Mouse (Mus musculus) liver, embryonic 14.5 days (tissue): ENCODE data around the gene Thrap3. TPM values are rescaled to one million over a fixed set of nuclear protein-coding genes. Genes with fewer than 3 reads are reported as not detected.

Experiments used
- ATAC-seq: fragments of 200-750 bp; cut with Nextera tagmentation; 2 replicates; pipeline ENCODE4 v1.8.0; 2017; ENCODE audit warnings: moderate number of reproducible peaks, mild to moderate bottlenecking, moderate library complexity; ENCODE audit not compliant: insufficient read depth
- DNase-seq, 3 experiments: peaks; one replicate each; pipeline ENCODE4 v3.0.0-alpha.2; 2012 to 2013; ENCODE audit warnings: low read depth in 3 of 3, low spot score in 3 of 3
- H3K27ac ChIP-seq: fragments of 300-500 bp; sonication (generic); 2 replicates; pipeline ENCODE4 v1.5.1; 2014; ENCODE audit warnings: moderate library complexity, mild to moderate bottlenecking, control low read depth, inconsistent platforms
- H3K27me3 ChIP-seq: fragments of 300-500 bp; sonication (generic); 2 replicates; pipeline ENCODE4 v1.6.1; 2014; ENCODE audit warnings: mild to moderate bottlenecking, low read length, moderate library complexity; ENCODE audit not compliant: control insufficient read depth, insufficient read depth
- H3K36me3 ChIP-seq: fragments of 300-500 bp; sonication (generic); replicated peaks from 2 replicates; pipeline ENCODE4 v1.6.1; 2014; ENCODE audit warnings: low read depth; ENCODE audit not compliant: control insufficient read depth, insufficient read depth
- H3K4me1 ChIP-seq, 2 experiments: fragments of 200-500 bp in 1 of 2; fragments of 300-500 bp in 1 of 2; sonication (generic) in 1 of 2; replicated peaks; 2 replicates each; pipeline ENCODE4 v1.6.1; 2012 to 2014; ENCODE audit warnings: antibody characterized with exemption in 1 of 2, inconsistent platforms in 1 of 2, low read length in 1 of 2; ENCODE audit not compliant: control insufficient read depth in 2 of 2, insufficient read depth in 2 of 2
- H3K4me2 ChIP-seq: fragments of 300-500 bp; sonication (generic); 2 replicates; pipeline ENCODE4 v1.6.1; 2014; ENCODE audit warnings: low read depth, mild to moderate bottlenecking, control low read depth, moderate library complexity
- H3K4me3 ChIP-seq, 2 experiments: fragments of 200-500 bp in 1 of 2; fragments of 300-500 bp in 1 of 2; sonication (generic) in 1 of 2; 2 replicates each; pipeline ENCODE4 v1.5.1; 2012 to 2014; ENCODE audit warnings: low read depth in 2 of 2, low read length in 2 of 2, mild to moderate bottlenecking in 2 of 2, control low read depth in 1 of 2, inconsistent platforms in 1 of 2, moderate library complexity in 1 of 2; ENCODE audit not compliant: insufficient read depth in 1 of 2
- H3K9ac ChIP-seq: fragments of 300-500 bp; sonication (generic); replicated peaks from 2 replicates; pipeline ENCODE4 v1.6.1; 2014; ENCODE audit warnings: mild to moderate bottlenecking, control low read depth, moderate library complexity
- H3K9me3 ChIP-seq: fragments of 300-500 bp; sonication (generic); 2 replicates; pipeline ENCODE4 v1.6.1; 2016; ENCODE audit warnings: low read length, mixed read lengths; ENCODE audit not compliant: control insufficient read depth
- CTCF ChIP-seq: IDR thresholded peaks from 2 replicates; pipeline ENCODE4 v1.5.1; 2016; ENCODE audit warnings: antibody characterized with exemption, low read depth, control low read depth
- EP300 ChIP-seq: IDR thresholded peaks from 2 replicates; pipeline ENCODE4 v1.6.1; 2016; ENCODE audit warnings: antibody characterized with exemption, low read depth
- WGBS: fragments of 180-500 bp; shearing (Covaris S2); extraction: QIAGEN DNeasy Blood & Tissue Kit; methylation state at CpG from one replicate; pipeline ENCODE4 v1.1.7; 2014; ENCODE audit not compliant: insufficient replicate concordance; 5-methylcytosine and 5-hydroxymethylcytosine counted together
- polyA plus RNA-seq, 2 experiments: library from polyadenylated mRNA; depleted of rRNA in 1 of 2; stranded (reverse) in 1 of 2; unstranded in 1 of 2; fragments of >200 nt; fragmentation: Nextera tagmentation in 1 of 2; extraction: Ambion mirVana in 1 of 2; gene quantifications; 2 replicates each; pipeline versions ENCODE4 v1.2.1 to v1.2.3; 2012 to 2014

The Thrap3 gene
- polyA plus RNA-seq, 2 experiments = 62.6 to 77.9 TPM

DNA sequence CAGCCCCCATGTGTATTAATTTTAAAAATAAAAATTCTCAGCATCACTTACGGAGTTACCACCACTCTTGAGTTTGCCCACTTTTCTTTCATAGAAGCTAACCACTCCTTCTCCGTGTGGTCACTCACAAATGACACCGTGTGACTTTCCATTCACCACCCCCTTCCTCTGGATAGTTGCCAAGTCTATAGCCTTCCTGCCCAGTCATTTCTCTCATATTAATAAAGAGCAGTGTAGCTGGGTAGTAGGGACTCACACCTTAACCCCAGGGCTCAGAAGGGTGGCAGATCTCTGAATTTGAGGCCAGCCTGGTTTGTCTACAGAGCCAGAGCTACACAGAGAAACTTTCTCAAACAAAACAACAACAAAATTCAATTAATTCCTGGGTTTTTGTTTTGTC is 5.1 kb downstream of the Thrap3 start:
- Histone ChIP-seq H3K4me2 (no peak overlapping the region), H3K9ac (no peak overlapping the region), H3K36me3 (peaks cover 48% of the 10 kb centered on the region), H3K9me3 (no peaks in the 10 kb centered on the region), H3K27ac (no peak overlapping the region), H3K4me3 (no peak overlapping the region), H3K27me3 (no peaks in the 10 kb centered on the region), H3K4me1 (peaks cover 20 to 29% of the 10 kb centered on the region in 2 experiments)
- no peak for ATAC-seq
- no peak for DNase-seq
- no peak for TF ChIP-seq CTCF
- no peak for TF ChIP-seq EP300
- 64% methylated on average over 3 of the region's 3 CpGs for WGBS

DNA sequence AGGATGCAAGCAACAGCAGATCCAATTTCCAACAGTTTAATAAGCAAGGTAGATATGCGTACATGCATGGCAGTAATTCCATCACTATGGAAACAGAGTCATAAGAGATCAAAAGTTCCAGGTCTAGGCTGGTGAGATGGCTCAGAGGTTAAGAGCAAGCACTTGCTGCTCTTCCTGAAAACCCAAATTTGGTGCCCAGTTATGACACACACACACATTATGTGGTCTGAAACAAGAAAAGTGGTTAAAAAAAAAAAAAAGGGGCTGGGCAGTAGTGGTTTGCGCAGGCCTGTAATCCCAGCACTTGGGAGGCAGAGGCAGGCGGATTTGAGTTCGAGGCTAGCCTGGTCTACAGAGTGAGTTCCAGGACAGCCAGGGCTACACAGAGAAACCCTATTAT is 7.6 kb downstream of the Thrap3 start:
- no peak overlapping the region for H3K27ac ChIP-seq
- H3K9me3 ChIP-seq = no peaks in the 10 kb centered on the region
- H3K36me3 ChIP-seq = peaks cover 59% of the 10 kb centered on the region
- no peak overlapping the region for H3K9ac ChIP-seq
- TF ChIP-seq CTCF (no peak), EP300 (no peak)
- DNase-seq (no peak), ATAC-seq (no peak)
- WGBS = 79% methylated on average over 4 of the region's 4 CpGs
- no peaks in the 10 kb centered on the region for H3K27me3 ChIP-seq
- no peak overlapping the region for H3K4me2 ChIP-seq
- no peak overlapping the region for H3K4me3 ChIP-seq
- H3K4me1 ChIP-seq = peaks cover 10 to 19% of the 10 kb centered on the region in 2 experiments

DNA sequence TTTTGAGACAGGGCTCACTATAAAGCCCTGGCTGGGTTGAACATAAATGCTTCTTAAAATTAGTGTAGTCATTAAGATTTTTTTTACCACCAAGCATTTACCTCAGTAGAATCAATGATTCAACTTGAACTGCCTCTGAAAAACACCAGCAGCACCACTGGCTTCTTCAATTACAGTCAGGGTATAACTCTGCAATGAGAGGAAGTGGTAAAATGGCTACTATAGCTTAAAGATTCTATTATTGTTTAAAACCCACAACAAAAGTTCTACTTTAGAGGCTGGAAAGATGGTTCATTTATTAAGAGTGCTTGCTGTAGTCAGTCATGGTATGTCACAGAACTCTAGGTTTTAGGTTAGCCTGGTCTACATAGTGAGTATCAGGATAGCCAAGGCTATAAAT is 8.3 kb downstream of the Thrap3 start:
- Histone ChIP-seq H3K4me2 (no peak overlapping the region), H3K9ac (no peak overlapping the region), H3K27ac (no peak overlapping the region), H3K36me3 (peaks cover 58% of the 10 kb centered on the region), H3K27me3 (no peaks in the 10 kb centered on the region), H3K9me3 (no peaks in the 10 kb centered on the region), H3K4me1 (peaks cover 5 to 12% of the 10 kb centered on the region in 2 experiments; a peak in 3 of 4 replicates), H3K4me3 (no peak overlapping the region)
- no peak for ATAC-seq
- TF ChIP-seq EP300 = no peak
- no peak for TF ChIP-seq CTCF
- DNase-seq = no peak

DNA sequence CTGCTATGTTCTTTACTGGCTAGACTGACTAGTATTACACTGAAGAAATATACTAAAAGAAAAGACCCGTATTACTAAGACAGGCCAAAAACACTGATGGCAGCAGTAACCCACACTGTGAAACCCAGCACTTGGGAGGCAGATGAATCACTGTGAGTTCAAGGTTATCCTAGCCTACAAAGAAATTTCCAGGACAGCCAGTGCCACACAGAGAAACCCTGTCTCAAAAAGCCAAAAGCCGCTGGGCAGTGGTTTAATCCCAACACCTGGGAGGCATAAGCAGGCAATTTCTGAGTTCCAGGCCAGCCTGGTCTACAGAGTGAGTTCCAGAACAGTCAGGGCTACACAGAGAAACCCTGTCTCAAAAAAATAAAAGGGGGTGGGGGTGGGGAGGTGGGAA is 11.9 kb downstream of the Thrap3 start:
- Histone ChIP-seq H3K27ac (no peak overlapping the region), H3K9ac (no peak overlapping the region), H3K4me2 (no peak overlapping the region), H3K27me3 (no peaks in the 10 kb centered on the region), H3K36me3 (peaks cover 70% of the 10 kb centered on the region), H3K4me1 (no peaks in the 10 kb centered on the region), H3K4me3 (no peak overlapping the region), H3K9me3 (no peaks in the 10 kb centered on the region)
- ATAC-seq (no peak), DNase-seq (no peak)
- 87% methylated on average over 2 of the region's 2 CpGs for WGBS
- TF ChIP-seq EP300 = no peak
- TF ChIP-seq CTCF = no peak

DNA sequence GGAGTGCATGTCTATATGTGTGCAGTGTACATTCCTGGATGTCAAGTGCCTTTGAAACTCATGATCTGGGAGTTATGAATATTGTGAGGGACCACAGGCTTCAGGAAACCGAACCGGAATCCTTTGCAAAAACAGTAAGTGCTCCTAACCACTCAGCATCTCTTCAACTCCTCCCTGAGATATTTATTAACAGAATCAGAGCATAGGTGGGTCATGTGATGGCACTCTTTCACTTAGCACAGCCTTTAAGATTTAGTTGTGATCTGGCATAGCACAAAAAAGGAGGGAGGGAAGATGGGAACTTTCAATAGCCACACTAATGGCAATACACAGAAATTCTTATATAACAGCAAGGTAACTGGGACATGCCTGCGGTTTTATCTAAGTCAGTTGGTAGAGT is 15.5 kb downstream of the Thrap3 start:
- no peak for TF ChIP-seq CTCF
- no peak for TF ChIP-seq EP300
- no peak for ATAC-seq
- 88% methylated on average over 3 of the region's 3 CpGs for WGBS

DNA sequence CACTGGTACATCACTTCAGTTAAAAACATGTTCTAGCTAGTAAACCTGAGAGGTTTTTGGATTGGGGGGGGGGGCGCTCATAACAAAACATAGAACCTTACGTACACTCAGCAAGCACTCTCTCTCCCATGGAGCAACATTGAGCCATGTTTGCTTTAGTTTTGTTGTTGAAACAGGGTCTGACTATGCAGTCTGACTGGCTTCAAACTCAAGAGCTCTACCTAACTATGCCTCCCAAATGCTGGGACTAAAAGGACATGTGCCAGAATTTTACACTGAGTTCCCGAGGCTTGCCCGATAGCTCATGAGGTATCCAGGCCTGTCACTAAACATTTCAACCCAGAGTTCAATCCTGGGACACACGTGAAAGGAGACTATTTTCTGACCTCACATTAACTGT is 19.5 kb downstream of the Thrap3 start:
- peaks cover 81% of the 10 kb centered on the region for H3K36me3 ChIP-seq
- no peak for ATAC-seq

More for the DNA sequence above, 15.5 kb downstream of the Thrap3 start:
- H3K4me1 ChIP-seq = no peaks in the 10 kb centered on the region
- H3K9ac ChIP-seq = no peak overlapping the region
- no peak for DNase-seq
- H3K27ac ChIP-seq = no peak overlapping the region
- H3K4me2 ChIP-seq = no peak overlapping the region
- H3K9me3 ChIP-seq = no peaks in the 10 kb centered on the region
- no peak overlapping the region for H3K4me3 ChIP-seq
- peaks cover 69% of the 10 kb centered on the region for H3K36me3 ChIP-seq
- no peaks in the 10 kb centered on the region for H3K27me3 ChIP-seq

More for the DNA sequence above, 19.5 kb downstream of the Thrap3 start:
- DNase-seq = no peak
- Histone ChIP-seq H3K27me3 (no peaks in the 10 kb centered on the region), H3K4me2 (no peak overlapping the region), H3K9ac (no peak overlapping the region), H3K9me3 (no peaks in the 10 kb centered on the region), H3K4me1 (no peaks in the 10 kb centered on the region), H3K4me3 (no peak overlapping the region), H3K27ac (no peak overlapping the region)
- TF ChIP-seq EP300 (no peak), CTCF (no peak)
- whole genome bisulfite sequencing = 83% methylated on average over 5 of the region's 5 CpGs
